Mouse (Mus musculus): Measurements from ENCODE around the gene Ms4a4c. TPM values are rescaled to one million over a fixed set of nuclear protein-coding genes. Genes with fewer than 3 reads are reported as not detected.

Gene Ms4a4c
- polyA plus RNA-seq, 1 experiment from 2014 or later, result 1.7 TPM

- Histone ChIP-seq H3K36me3 (ENCODE audit: insufficient read depth, low read length) (no peaks in the 10 kb centered on the region), H3K9me3 (replicated peaks; ENCODE audit: low read length) (no peaks in the 10 kb centered on the region), H3K4me1 (replicated peaks; ENCODE audit: insufficient read depth, low read length) (no peaks in the 10 kb centered on the region), H3K4me3 (replicated peaks; ENCODE audit: low read depth, low read length) (no peak overlapping the region), H3K27ac (no peak overlapping the region), H3K9ac (ENCODE audit: low read depth, low read length) (no peak overlapping the region), H3K27me3 (ENCODE audit: insufficient read depth, low read length) (no peaks in the 10 kb centered on the region), H3K4me2 (ENCODE audit: low read length) (no peak overlapping the region)
- TF ChIP-seq CTCF (IDR thresholded peaks at IDR 0.05; ENCODE audit: low read depth), result no peak
- WGBS, result 80% methylated on average over 2 of the region's 2 CpGs
- ATAC-seq (replicated peaks; ENCODE audit: low FRiP score, low read depth) (no peak), DNase-seq (ENCODE audit: low spot score) (no peak)
Measured at GRCm38 (mm10) chr19:11376399-11376798, 28.2 kb upstream of the Ms4a4c start.

GRCm38 (mm10) chr19:11387109-11387508 is 17.5 kb upstream of the Ms4a4c start:
- Histone ChIP-seq H3K27me3 (ENCODE audit: insufficient read depth, low read length) (no peaks in the 10 kb centered on the region), H3K9me3 (replicated peaks; ENCODE audit: low read length) (no peaks in the 10 kb centered on the region), H3K27ac (no peak overlapping the region), H3K4me1 (replicated peaks; ENCODE audit: insufficient read depth, low read length) (no peaks in the 10 kb centered on the region), H3K36me3 (ENCODE audit: insufficient read depth, low read length) (no peaks in the 10 kb centered on the region), H3K4me2 (ENCODE audit: low read length) (no peak overlapping the region), H3K9ac (ENCODE audit: low read depth, low read length) (no peak overlapping the region), H3K4me3 (replicated peaks; ENCODE audit: low read depth, low read length) (no peak overlapping the region)
- ATAC-seq (replicated peaks; ENCODE audit: low FRiP score, low read depth), result no peak
- 70% methylated on average over 2 of the region's 2 CpGs for WGBS
- no peak for DNase-seq (ENCODE audit: low spot score)
- no peak for TF ChIP-seq CTCF (IDR thresholded peaks at IDR 0.05; ENCODE audit: low read depth)

GRCm38 (mm10) chr19:11387685-11388084 is 16.9 kb upstream of the Ms4a4c start:
- no peaks in the 10 kb centered on the region for H3K9me3 ChIP-seq (replicated peaks; ENCODE audit: low read length)
- no peak for TF ChIP-seq CTCF (IDR thresholded peaks at IDR 0.05; ENCODE audit: low read depth)
- H3K4me1 ChIP-seq (replicated peaks; ENCODE audit: insufficient read depth, low read length), result no peaks in the 10 kb centered on the region
- H3K4me2 ChIP-seq (ENCODE audit: low read length), result no peak overlapping the region
- H3K4me3 ChIP-seq (replicated peaks; ENCODE audit: low read depth, low read length), result no peak overlapping the region
- 80% methylated on average over 4 of the region's 4 CpGs for WGBS
- H3K27me3 ChIP-seq (ENCODE audit: insufficient read depth, low read length), result no peaks in the 10 kb centered on the region
- H3K9ac ChIP-seq (ENCODE audit: low read depth, low read length), result no peak overlapping the region
- H3K27ac ChIP-seq, result no peak overlapping the region
- no peaks in the 10 kb centered on the region for H3K36me3 ChIP-seq (ENCODE audit: insufficient read depth, low read length)
- ATAC-seq (replicated peaks; ENCODE audit: low FRiP score, low read depth) (no peak), DNase-seq (ENCODE audit: low spot score) (no peak)

- Histone ChIP-seq H3K9me3 (replicated peaks; ENCODE audit: low read length) (no peaks in the 10 kb centered on the region), H3K9ac (ENCODE audit: low read depth, low read length) (no peak overlapping the region), H3K4me1 (replicated peaks; ENCODE audit: insufficient read depth, low read length) (no peaks in the 10 kb centered on the region), H3K36me3 (ENCODE audit: insufficient read depth, low read length) (no peaks in the 10 kb centered on the region), H3K27ac (no peak overlapping the region), H3K4me3 (replicated peaks; ENCODE audit: low read depth, low read length) (no peak overlapping the region), H3K4me2 (ENCODE audit: low read length) (no peak overlapping the region), H3K27me3 (ENCODE audit: insufficient read depth, low read length) (no peaks in the 10 kb centered on the region)
- TF ChIP-seq CTCF (IDR thresholded peaks at IDR 0.05; ENCODE audit: low read depth), result no peak
- WGBS, result 79% methylated on average over 2 of the region's 2 CpGs
- DNase-seq (ENCODE audit: low spot score) (no peak), ATAC-seq (replicated peaks; ENCODE audit: low FRiP score, low read depth) (no peak)
Measured at GRCm38 (mm10) chr19:11388949-11389348, 15.6 kb upstream of the Ms4a4c start.

GRCm38 (mm10) chr19:11395769-11396168 is 8.8 kb upstream of the Ms4a4c start:
- Histone ChIP-seq H3K4me2 (ENCODE audit: low read length) (no peak overlapping the region), H3K27me3 (ENCODE audit: insufficient read depth, low read length) (no peaks in the 10 kb centered on the region), H3K36me3 (ENCODE audit: insufficient read depth, low read length) (no peaks in the 10 kb centered on the region), H3K4me1 (replicated peaks; ENCODE audit: insufficient read depth, low read length) (no peaks in the 10 kb centered on the region), H3K4me3 (replicated peaks; ENCODE audit: low read depth, low read length) (no peak overlapping the region), H3K27ac (no peak overlapping the region), H3K9ac (ENCODE audit: low read depth, low read length) (no peak overlapping the region), H3K9me3 (replicated peaks; ENCODE audit: low read length) (no peaks in the 10 kb centered on the region)
- ATAC-seq (replicated peaks; ENCODE audit: low FRiP score, low read depth), result no peak
- TF ChIP-seq CTCF (IDR thresholded peaks at IDR 0.05; ENCODE audit: low read depth), result no peak
- DNase-seq (ENCODE audit: low spot score), result no peak

GRCm38 (mm10) chr19:11407428-11407827 is 2.9 kb downstream of the Ms4a4c start:
- ATAC-seq (replicated peaks; ENCODE audit: low FRiP score, low read depth) (no peak), DNase-seq (ENCODE audit: low spot score) (no peak)
- no peak overlapping the region for H3K4me2 ChIP-seq (ENCODE audit: low read length)
- no peaks in the 10 kb centered on the region for H3K9me3 ChIP-seq (replicated peaks; ENCODE audit: low read length)
- no peak for TF ChIP-seq CTCF (IDR thresholded peaks at IDR 0.05; ENCODE audit: low read depth)
- H3K9ac ChIP-seq (ENCODE audit: low read depth, low read length), result no peak overlapping the region
- H3K27ac ChIP-seq, result no peak overlapping the region
- H3K36me3 ChIP-seq (ENCODE audit: insufficient read depth, low read length), result no peaks in the 10 kb centered on the region
- H3K27me3 ChIP-seq (ENCODE audit: insufficient read depth, low read length), result no peaks in the 10 kb centered on the region
- H3K4me3 ChIP-seq (replicated peaks; ENCODE audit: low read depth, low read length), result no peak overlapping the region
- H3K4me1 ChIP-seq (replicated peaks; ENCODE audit: insufficient read depth, low read length), result no peaks in the 10 kb centered on the region

GRCm38 (mm10) chr19:11408591-11408990 is 4.0 kb downstream of the Ms4a4c start:
- no peak overlapping the region for H3K27ac ChIP-seq
- no peak overlapping the region for H3K9ac ChIP-seq (ENCODE audit: low read depth, low read length)
- no peaks in the 10 kb centered on the region for H3K4me1 ChIP-seq (replicated peaks; ENCODE audit: insufficient read depth, low read length)
- H3K27me3 ChIP-seq (ENCODE audit: insufficient read depth, low read length), result no peaks in the 10 kb centered on the region
- no peak overlapping the region for H3K4me3 ChIP-seq (replicated peaks; ENCODE audit: low read depth, low read length)
- H3K9me3 ChIP-seq (replicated peaks; ENCODE audit: low read length), result no peaks in the 10 kb centered on the region
- H3K4me2 ChIP-seq (ENCODE audit: low read length), result no peak overlapping the region
- H3K36me3 ChIP-seq (ENCODE audit: insufficient read depth, low read length), result no peaks in the 10 kb centered on the region
- no peak for ATAC-seq (replicated peaks; ENCODE audit: low FRiP score, low read depth)
- WGBS, result 92% methylated on average over 1 of the region's 1 CpGs
- TF ChIP-seq CTCF (IDR thresholded peaks at IDR 0.05; ENCODE audit: low read depth), result no peak
- no peak for DNase-seq (ENCODE audit: low spot score)

Data from kidney, postnatal 0 days (tissue).